Mouse (Mus musculus): Measurements from ENCODE around the gene Gm10181. TPM values are rescaled to one million over a fixed set of nuclear protein-coding genes. Genes with fewer than 3 reads are reported as not detected.

The Gm10181 gene
- polyA plus RNA-seq (2016; fragmentation: Nextera tagmentation; extraction: Ambion mirVana) = not detected in 2 replicates

DNA sequence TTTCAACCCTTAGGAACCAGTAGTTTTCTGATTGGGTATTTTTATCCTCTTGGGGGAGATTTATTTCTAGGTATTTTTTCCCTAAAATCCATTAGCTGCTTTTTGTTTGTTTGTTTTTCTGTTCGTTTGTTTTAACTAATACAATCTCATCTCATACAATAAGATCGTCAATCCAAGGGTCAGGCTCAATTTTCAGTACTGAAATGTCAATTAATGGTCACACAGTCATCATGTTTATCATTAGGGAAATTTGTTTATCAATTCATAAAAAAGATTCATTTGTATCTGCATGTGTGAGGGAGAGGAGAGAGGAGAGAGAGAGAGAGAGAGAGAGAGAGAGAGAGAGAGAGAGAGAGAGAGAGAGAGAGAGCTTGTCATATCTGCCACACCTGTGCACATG lies at the start of gene Gm10181:
Gene Gm10181 (plus strand): TSS at position 301 of the 400 bp plus-strand sequence.
- 89% methylated on average over 2 of the region's 2 CpGs for WGBS
- no peaks in the 10 kb centered on the region for H3K4me1 ChIP-seq
- no peak within 1 kb of the TSS for H3K4me2 ChIP-seq (replicated peaks)
- no peaks in the 10 kb centered on the region for H3K27me3 ChIP-seq
- no peaks in the 10 kb centered on the region for H3K36me3 ChIP-seq
- H3K4me3 ChIP-seq = no peak within 1 kb of the TSS
- ATAC-seq (ENCODE audit: low FRiP score, low read depth) = no peak
- no peak within 1 kb of the TSS for H3K27ac ChIP-seq (replicated peaks)
- H3K9ac ChIP-seq (replicated peaks) = no peak within 1 kb of the TSS
- H3K9me3 ChIP-seq = no peaks in the 10 kb centered on the region

DNA sequence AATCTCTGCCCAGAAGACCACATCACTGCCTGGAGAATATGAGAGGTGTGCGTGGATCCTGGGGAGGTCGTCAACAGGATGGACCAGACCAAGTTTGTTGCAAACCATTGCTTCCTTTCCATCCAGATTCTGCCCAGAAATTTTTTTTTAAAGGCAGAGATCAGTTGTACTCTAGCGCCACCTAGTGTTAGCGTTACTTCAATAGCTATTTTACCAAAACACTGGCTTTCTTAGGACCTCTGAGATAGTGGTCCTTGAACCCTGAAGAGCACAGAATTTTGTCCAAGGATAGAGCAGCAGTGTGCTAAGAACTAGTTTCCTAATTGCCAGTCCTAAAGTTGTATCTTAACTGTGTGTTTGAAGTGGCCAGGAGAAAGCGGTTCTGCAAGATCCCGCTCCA lies 47.6 kb upstream of the Gm10181 start:
- no peaks in the 10 kb centered on the region for H3K27me3 ChIP-seq
- H3K4me3 ChIP-seq = no peak overlapping the region
- WGBS = 25% methylated on average over 6 of the region's 6 CpGs
- H3K4me2 ChIP-seq (replicated peaks) = no peak overlapping the region
- H3K4me1 ChIP-seq = no peaks in the 10 kb centered on the region
- H3K36me3 ChIP-seq = no peaks in the 10 kb centered on the region
- no peaks in the 10 kb centered on the region for H3K9me3 ChIP-seq
- 0 out of 2 replicates have a peak, but pooled peaks have one; percentile 12 for ATAC-seq (ENCODE audit: low FRiP score, low read depth)
- H3K9ac ChIP-seq (replicated peaks) = no peak overlapping the region
- H3K27ac ChIP-seq (replicated peaks) = no peak overlapping the region

DNA sequence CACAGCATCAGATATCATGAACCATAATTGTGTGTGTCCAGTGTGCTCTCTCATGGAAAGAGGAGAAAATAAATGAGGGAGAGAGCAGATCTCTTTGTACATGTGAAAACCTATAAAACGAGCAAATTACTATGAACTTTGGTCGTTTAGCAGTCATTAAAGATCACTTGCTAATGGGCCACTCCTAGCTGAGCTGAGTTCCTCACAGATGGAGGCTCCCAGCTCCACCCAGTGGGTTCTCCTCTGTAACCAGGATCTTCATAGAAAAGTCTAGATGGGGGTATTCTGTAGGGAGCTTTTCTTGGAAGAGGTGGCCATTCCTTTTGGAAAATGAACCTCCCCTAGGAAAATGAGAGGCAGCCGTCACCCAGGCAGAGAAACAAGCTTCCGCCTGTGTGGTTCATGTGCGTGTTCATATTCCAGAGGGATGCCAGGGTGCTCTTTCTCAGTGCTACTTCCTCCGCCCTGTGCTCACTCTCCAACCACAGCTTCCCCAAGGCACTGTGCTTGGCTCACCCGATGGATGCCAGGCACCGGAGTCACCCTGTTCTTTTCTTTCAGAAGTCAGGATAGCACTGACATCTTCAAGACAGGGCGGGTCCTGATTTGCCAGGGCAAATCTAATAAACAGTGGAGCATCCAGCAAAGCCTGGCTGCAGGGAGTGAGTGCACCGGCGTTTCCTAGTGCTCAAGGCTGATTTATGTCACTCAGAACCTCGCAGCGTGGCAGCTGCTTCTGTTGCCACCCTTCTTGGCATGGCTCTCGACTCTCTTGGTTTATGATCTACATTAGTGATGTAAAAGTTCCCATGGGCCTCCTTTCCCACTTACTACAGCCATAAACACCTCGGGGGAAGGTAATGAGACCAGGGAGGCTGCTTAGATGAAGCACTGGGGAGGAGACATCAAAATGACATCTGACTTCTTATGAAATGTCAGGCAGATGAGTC lies 46.8 kb upstream of the Gm10181 start:
- no peaks in the 10 kb centered on the region for H3K9me3 ChIP-seq
- H3K36me3 ChIP-seq = no peaks in the 10 kb centered on the region
- H3K4me3 ChIP-seq = no peak overlapping the region
- H3K4me1 ChIP-seq = no peaks in the 10 kb centered on the region
- H3K4me2 ChIP-seq (replicated peaks) = no peak overlapping the region
- no peak overlapping the region for H3K9ac ChIP-seq (replicated peaks)
- H3K27me3 ChIP-seq = no peaks in the 10 kb centered on the region
- WGBS = 76% methylated on average over 15 of the region's 15 CpGs
- no peak overlapping the region for H3K27ac ChIP-seq (replicated peaks)
- no peak for ATAC-seq (ENCODE audit: low FRiP score, low read depth)

DNA sequence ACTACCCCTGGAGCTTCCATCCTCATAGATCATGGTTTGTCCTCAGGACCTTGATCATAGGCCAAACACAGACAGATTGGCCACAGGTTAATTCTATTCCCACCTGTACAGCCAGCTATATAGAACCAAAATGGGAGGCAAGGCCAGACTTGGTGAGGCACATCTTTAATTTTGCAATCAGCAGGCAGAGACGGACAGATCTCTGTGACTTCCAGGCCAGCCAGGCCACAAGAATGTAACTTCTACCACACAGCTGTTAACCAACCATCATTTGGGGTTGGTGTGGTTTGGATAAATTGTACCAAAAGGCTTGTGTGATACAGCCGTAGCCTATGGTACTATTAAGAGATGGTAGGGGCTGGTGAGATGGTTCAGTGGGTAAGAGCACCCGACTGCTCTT lies 44.9 kb upstream of the Gm10181 start:
- ATAC-seq (ENCODE audit: low FRiP score, low read depth) = no peak
- no peaks in the 10 kb centered on the region for H3K36me3 ChIP-seq
- H3K9me3 ChIP-seq = no peaks in the 10 kb centered on the region
- no peaks in the 10 kb centered on the region for H3K4me1 ChIP-seq
- WGBS = 89% methylated on average over 3 of the region's 3 CpGs
- no peaks in the 10 kb centered on the region for H3K27me3 ChIP-seq
- H3K4me2 ChIP-seq (replicated peaks) = no peak overlapping the region
- H3K4me3 ChIP-seq = no peak overlapping the region
- no peak overlapping the region for H3K9ac ChIP-seq (replicated peaks)
- H3K27ac ChIP-seq (replicated peaks) = no peak overlapping the region

DNA sequence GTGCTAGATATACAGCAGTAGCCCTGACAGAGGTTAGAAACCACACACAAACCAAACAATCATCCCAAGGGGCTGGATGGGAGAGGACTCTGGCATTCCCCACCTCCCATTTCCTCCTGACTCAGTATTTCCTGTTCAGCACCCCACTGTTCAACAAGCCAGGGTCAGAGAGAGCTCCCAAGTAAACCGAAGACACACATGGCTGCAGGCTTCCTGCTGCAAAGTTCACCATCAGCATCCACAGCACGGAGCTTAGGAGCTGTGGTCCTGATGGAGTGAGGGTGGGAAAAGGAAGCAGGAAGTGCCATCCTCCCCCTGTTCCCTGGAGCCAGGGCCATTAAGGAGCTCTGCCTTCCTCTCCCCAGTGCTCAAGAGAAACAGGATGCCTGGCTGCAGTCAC lies 40.9 kb upstream of the Gm10181 start:
- no peak overlapping the region for H3K4me3 ChIP-seq
- 55% methylated on average over 2 of the region's 2 CpGs for WGBS
- no peaks in the 10 kb centered on the region for H3K36me3 ChIP-seq
- H3K27ac ChIP-seq (replicated peaks) = no peak overlapping the region
- no peaks in the 10 kb centered on the region for H3K9me3 ChIP-seq
- no peaks in the 10 kb centered on the region for H3K27me3 ChIP-seq
- H3K4me2 ChIP-seq (replicated peaks) = no peak overlapping the region
- H3K4me1 ChIP-seq = no peaks in the 10 kb centered on the region
- ATAC-seq (ENCODE audit: low FRiP score, low read depth) = no peak
- no peak overlapping the region for H3K9ac ChIP-seq (replicated peaks)

DNA sequence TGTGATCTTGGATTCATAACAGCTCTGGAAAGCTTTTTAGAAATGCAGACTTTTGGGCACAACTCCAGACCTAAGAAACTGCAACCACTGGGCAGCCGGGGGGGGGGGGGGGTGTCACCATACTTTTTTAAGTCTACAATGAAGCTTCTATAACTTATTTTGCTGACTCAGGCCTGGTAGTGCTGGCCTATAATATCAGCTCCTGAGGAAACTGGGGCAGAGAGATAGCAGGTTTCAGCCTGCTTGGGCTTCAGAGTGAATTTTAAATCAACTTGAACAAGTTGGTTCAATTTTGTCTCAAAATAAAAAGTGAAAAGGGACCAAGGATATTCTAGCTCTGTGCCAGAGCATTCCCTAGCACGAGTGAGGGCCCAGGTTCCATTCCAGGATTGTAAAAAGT lies 40.3 kb upstream of the Gm10181 start:
- Histone ChIP-seq H3K4me3 (no peak overlapping the region), H3K9me3 (no peaks in the 10 kb centered on the region), H3K4me1 (no peaks in the 10 kb centered on the region), H3K27ac (replicated peaks) (no peak overlapping the region), H3K4me2 (replicated peaks) (no peak overlapping the region), H3K27me3 (no peaks in the 10 kb centered on the region), H3K9ac (replicated peaks) (no peak overlapping the region), H3K36me3 (no peaks in the 10 kb centered on the region)
- ATAC-seq (ENCODE audit: low FRiP score, low read depth) = no peak
- 82% methylated on average over 2 of the region's 2 CpGs for WGBS

DNA sequence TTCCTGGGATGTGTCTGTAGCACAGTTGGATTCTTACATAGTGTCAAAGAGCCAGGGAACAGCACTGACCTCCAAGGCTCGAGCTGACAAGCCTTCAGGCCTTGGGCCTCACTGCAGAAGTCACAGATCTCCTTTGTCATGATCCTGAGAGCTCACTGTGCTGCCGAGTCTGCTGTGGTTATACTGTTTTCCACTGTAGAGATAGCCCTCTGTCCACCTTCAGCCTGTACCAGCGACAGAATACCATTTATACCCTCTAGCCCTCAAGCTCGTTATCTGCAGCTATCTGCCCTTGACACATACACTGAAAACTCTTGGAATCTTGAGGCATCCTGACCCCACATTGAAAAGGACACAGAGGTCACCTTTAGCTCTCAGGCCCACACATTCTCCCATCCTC lies 37.3 kb upstream of the Gm10181 start:
- no peaks in the 10 kb centered on the region for H3K9me3 ChIP-seq
- no peak overlapping the region for H3K27ac ChIP-seq (replicated peaks)
- no peak for ATAC-seq (ENCODE audit: low FRiP score, low read depth)
- no peaks in the 10 kb centered on the region for H3K4me1 ChIP-seq
- WGBS = 74% methylated on average over 4 of the region's 4 CpGs
- H3K27me3 ChIP-seq = no peaks in the 10 kb centered on the region
- H3K4me3 ChIP-seq = no peak overlapping the region
- H3K9ac ChIP-seq (replicated peaks) = no peak overlapping the region
- H3K4me2 ChIP-seq (replicated peaks) = no peak overlapping the region
- no peaks in the 10 kb centered on the region for H3K36me3 ChIP-seq

DNA sequence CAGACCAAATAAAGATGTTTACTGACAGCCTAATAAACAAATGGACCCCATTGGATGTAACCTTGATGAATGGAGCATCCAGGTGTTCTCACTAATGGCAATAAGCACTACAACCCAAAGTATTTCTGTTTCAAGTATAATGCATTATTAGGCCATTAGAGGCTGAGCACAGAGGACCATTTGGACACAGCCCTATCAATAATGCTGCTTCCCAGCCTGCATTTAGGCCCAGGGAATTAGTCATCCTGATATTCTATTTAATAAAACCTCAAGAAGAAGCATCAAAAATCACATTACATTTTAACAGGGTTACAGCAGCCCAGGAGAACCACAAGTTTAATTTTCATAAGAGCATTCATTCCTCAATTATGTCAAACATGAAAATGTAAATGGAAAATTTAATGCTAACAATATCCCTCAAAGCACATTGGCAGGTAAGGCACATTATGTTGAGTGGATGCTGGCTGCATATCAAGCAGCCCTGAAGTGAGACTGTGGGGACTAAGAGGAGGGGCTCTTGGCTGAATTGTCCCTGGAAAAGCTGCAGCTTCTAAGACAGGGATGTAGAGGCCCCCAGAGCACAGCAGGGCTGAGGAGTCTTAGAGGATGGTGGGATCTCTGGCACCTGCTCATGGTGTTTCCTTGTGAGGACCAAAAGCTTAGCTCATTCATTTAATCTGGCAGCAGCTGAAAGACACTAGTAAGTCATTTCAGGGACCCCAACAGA lies 33.4 kb upstream of the Gm10181 start:
- H3K4me2 ChIP-seq (replicated peaks) = no peak overlapping the region
- ATAC-seq (ENCODE audit: low FRiP score, low read depth) = no peak
- H3K27ac ChIP-seq (replicated peaks) = no peak overlapping the region
- H3K36me3 ChIP-seq = no peaks in the 10 kb centered on the region
- no peak overlapping the region for H3K4me3 ChIP-seq
- H3K27me3 ChIP-seq = no peaks in the 10 kb centered on the region
- H3K9me3 ChIP-seq = no peaks in the 10 kb centered on the region
- H3K4me1 ChIP-seq = no peaks in the 10 kb centered on the region
- no peak overlapping the region for H3K9ac ChIP-seq (replicated peaks)

DNA sequence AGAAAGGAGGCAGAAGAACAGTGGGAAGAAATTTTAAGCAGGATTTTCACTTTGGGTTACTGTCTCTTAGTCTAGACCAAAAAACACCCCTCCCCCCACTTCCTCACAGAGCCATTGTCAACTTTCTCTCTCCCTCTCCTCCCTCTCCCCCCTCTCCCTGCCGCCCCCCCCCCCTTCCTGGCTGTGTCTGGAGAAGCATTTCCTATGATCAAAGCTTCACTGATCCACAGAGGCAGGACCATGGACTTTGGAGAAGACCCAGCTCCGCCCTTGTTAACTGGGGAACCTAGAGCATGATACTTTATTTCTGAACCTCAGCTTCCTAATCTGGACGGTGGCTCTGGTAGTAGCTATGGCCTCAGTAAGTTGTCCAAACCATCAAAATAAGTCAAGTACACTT lies 30.5 kb upstream of the Gm10181 start:
- Histone ChIP-seq H3K4me3 (no peak overlapping the region), H3K27ac (replicated peaks) (no peak overlapping the region), H3K9ac (replicated peaks) (no peak overlapping the region), H3K4me1 (no peaks in the 10 kb centered on the region), H3K27me3 (no peaks in the 10 kb centered on the region), H3K36me3 (no peaks in the 10 kb centered on the region), H3K9me3 (0 out of 2 replicates have a peak, but pooled peaks cover 3% of the 10 kb centered on the region), H3K4me2 (replicated peaks) (no peak overlapping the region)
- WGBS = 69% methylated on average over 2 of the region's 3 CpGs
- ATAC-seq (ENCODE audit: low FRiP score, low read depth) = no peak

DNA sequence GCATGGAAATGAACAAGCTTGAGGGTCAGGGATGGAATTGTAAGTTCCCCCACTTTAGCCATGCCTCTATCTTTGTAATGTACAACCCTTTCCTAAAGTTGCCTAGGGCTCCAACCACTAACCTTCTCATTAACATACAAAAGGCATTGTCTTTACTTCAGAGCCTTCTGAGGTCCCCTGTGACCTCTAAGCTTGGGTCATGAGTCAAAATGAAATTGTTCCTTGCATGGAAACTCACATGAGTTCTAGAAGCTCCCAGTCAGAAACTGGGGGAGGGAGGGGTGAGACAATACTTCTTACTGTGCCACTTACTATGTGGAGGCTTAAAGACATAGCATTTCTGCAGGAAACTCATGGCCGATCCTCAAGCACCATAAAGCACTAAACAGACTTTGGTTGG lies 16.6 kb upstream of the Gm10181 start:
- no peak overlapping the region for H3K9ac ChIP-seq (replicated peaks)
- no peaks in the 10 kb centered on the region for H3K36me3 ChIP-seq
- no peak overlapping the region for H3K4me2 ChIP-seq (replicated peaks)
- no peak for ATAC-seq (ENCODE audit: low FRiP score, low read depth)
- WGBS = 91% methylated on average over 1 of the region's 1 CpGs
- no peak overlapping the region for H3K27ac ChIP-seq (replicated peaks)
- H3K4me1 ChIP-seq = no peaks in the 10 kb centered on the region
- H3K4me3 ChIP-seq = no peak overlapping the region
- no peaks in the 10 kb centered on the region for H3K27me3 ChIP-seq
- no peaks in the 10 kb centered on the region for H3K9me3 ChIP-seq

DNA sequence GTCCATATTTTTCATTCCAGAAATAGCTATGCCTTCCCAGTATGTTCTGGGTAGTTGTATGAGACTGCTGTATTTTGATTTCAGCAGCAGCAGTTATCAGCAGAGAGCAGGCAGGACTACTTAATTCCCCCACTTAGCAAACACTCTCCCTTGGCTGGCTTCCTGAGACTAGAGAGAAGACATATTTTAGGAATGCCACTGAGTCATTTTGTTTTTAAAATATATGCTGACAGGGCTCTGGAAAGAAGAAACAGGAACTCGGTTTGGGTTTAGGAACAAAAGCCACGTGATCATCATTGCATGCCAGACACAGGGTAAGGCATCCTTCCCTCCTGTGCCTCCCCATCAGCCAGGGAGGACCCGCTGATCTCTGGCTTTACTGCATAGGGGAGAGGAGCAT lies 13.2 kb upstream of the Gm10181 start:
- Histone ChIP-seq H3K36me3 (no peaks in the 10 kb centered on the region), H3K4me1 (no peaks in the 10 kb centered on the region), H3K4me3 (no peak overlapping the region), H3K9ac (replicated peaks) (no peak overlapping the region), H3K9me3 (no peaks in the 10 kb centered on the region), H3K27me3 (no peaks in the 10 kb centered on the region), H3K4me2 (replicated peaks) (no peak overlapping the region), H3K27ac (replicated peaks) (no peak overlapping the region)
- 63% methylated on average over 3 of the region's 3 CpGs for WGBS
- ATAC-seq (ENCODE audit: low FRiP score, low read depth) = no peak

DNA sequence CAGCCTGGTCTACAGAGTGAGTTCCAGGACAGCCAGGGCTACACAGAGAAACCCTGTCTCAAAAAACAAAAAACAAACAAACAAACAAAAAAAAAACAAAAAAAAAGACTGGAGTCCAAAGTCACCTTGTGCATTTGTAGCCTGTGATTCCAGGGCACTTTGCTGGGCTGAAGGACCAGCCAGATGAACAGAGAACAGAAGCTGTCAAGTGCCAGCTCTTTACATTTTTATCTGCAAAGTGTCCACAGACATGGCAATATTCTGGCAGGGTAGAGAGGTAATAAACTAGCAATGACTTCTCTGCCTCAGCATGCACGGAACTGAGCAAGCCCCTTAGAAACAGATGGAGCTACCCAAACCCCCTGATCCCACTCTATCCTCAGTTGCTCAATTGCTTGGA lies 12.7 kb upstream of the Gm10181 start:
- no peaks in the 10 kb centered on the region for H3K9me3 ChIP-seq
- ATAC-seq (ENCODE audit: low FRiP score, low read depth) = no peak
- 83% methylated on average over 1 of the region's 1 CpGs for WGBS

More for the DNA sequence above, 12.7 kb upstream of the Gm10181 start:
- Histone ChIP-seq H3K27ac (replicated peaks) (no peak overlapping the region), H3K4me1 (no peaks in the 10 kb centered on the region), H3K4me3 (no peak overlapping the region), H3K36me3 (no peaks in the 10 kb centered on the region), H3K27me3 (no peaks in the 10 kb centered on the region), H3K9ac (replicated peaks) (no peak overlapping the region), H3K4me2 (replicated peaks) (no peak overlapping the region)

Measured in midbrain, embryonic 12.5 days (tissue).